Mouse (Mus musculus): ENCODE data around the gene Vwa3b.

GRCm38 (mm10) chr1:37077955-37078549, 51.7 kb downstream of the Vwa3b start:
- TF ChIP-seq CTCF (IDR thresholded peaks at IDR 0.05; ENCODE audit: low read depth, low read length) (no peak), POLR2A (IDR thresholded peaks at IDR 0.05; ENCODE audit: extremely low read depth, insufficient read depth, low read length) (no peak)

Measured in liver, adult 2 months (tissue).